Comparison of ENCODE assay signal across 21 mouse cellular contexts in genomic region chr10:60313606-60314005, GRCm38 (mm10). TPM values are rescaled to one million over a fixed set of nuclear protein-coding genes. Genes with fewer than 3 reads are reported as not detected.
DNase-seq lines count a peak whose midpoint lies in the region; ATAC-seq and TF ChIP-seq lines count a peak whose summit lies in the region.
"Had no signal": no experiment of that assay in that cellular context is flagged by ENCODE, and none has a peak within 500 bp of the region (broad histone marks: within the 10 kb centered on the region; RNA-seq: fewer than 3 reads in every experiment).

No protein-coding gene starts in this region.

- peak overlapping the region; percentile 32; the same call in 1 of the 2 replicates for H3K27ac ChIP-seq in layer of hippocampus, adult 2 months
- H3K27ac ChIP-seq in cortical plate, adult 2 months (ENCODE audit: insufficient read depth, low read length), result peak overlapping the region; percentile 22
- H3K27ac ChIP-seq: embryonic facial prominence, embryonic 10.5 days; embryonic facial prominence, embryonic 12.5 days; forebrain, embryonic 13.5 days; forebrain, embryonic 15.5 days had no signal

- no peak for DNase-seq in layer of hippocampus, adult 2 months (ENCODE audit: low spot score in 2 of 2)
- DNase-seq in layer of hippocampus, postnatal 14 days (ENCODE audit: low spot score in 2 of 2), result no peak
- DNase-seq in brain, adult 2 months (ENCODE audit: low read depth, low spot score), result peak; percentile 53
- no peak for DNase-seq in right cerebral cortex, postnatal 10 days (ENCODE audit: low spot score in 2 of 2)
- DNase-seq: adrenal gland, adult 2 months; adrenal gland, postnatal 14 days; adrenal gland, postnatal 36 days; cerebellum, adult 11 months; cerebellum, adult 18-20 months; cerebellum, adult 8-10 months; cerebellum, adult 9-11 months; cerebellum, postnatal 14 days; cerebellum, postnatal 36 days; forebrain, postnatal 0 days had no signal

- no peak for ATAC-seq in megakaryocyte, adult 5-6 weeks (ENCODE audit: poor library complexity, severe bottlenecking)
- ATAC-seq: forebrain, embryonic 13.5 days; forebrain, embryonic 15.5 days; forebrain, postnatal 0 days had no signal

- peaks cover 49% of the 10 kb centered on the region for H3K27me3 ChIP-seq in megakaryocyte, embryonic 14.5 days (replicated peaks)
- H3K27me3 ChIP-seq: embryonic facial prominence, embryonic 12.5 days; forebrain, embryonic 13.5 days; forebrain, embryonic 15.5 days had no signal

- peaks cover 18% of the 10 kb centered on the region for H3K36me3 ChIP-seq in megakaryocyte, embryonic 14.5 days (replicated peaks; ENCODE audit: low read length)
- H3K36me3 ChIP-seq: embryonic facial prominence, embryonic 10.5 days; embryonic facial prominence, embryonic 12.5 days; forebrain, embryonic 15.5 days had no signal

- TF ChIP-seq CTCF in layer of hippocampus, adult 2 months (conservative IDR thresholded peaks at IDR 0.05), result no peak
- TF ChIP-seq CTCF in cortical plate, adult 2 months (IDR thresholded peaks at IDR 0.05; ENCODE audit: extremely low read depth, insufficient read depth, low read length), result no peak

- TF ChIP-seq POLR2A in cortical plate, adult 2 months (IDR thresholded peaks at IDR 0.05; ENCODE audit: extremely low read depth, insufficient read depth, low read length), result no peak

- no peak overlapping the region for H3K4me3 ChIP-seq in layer of hippocampus, adult 2 months
- H3K4me3 ChIP-seq in megakaryocyte, embryonic 14.5 days (replicated peaks), result peak overlapping the region; percentile 34
- no peak overlapping the region for H3K4me3 ChIP-seq in cortical plate, adult 2 months (ENCODE audit: insufficient read depth, low read length)
- H3K4me3 ChIP-seq: embryonic facial prominence, embryonic 10.5 days; embryonic facial prominence, embryonic 12.5 days; forebrain, embryonic 13.5 days; forebrain, embryonic 15.5 days had no signal

- H3K4me1 ChIP-seq in megakaryocyte, embryonic 14.5 days, result peaks cover 52% of the 10 kb centered on the region
- no peaks in the 10 kb centered on the region for H3K4me1 ChIP-seq in cortical plate, adult 2 months (ENCODE audit: control insufficient read depth, insufficient read depth, low read length)
- H3K4me1 ChIP-seq: embryonic facial prominence, embryonic 10.5 days; embryonic facial prominence, embryonic 12.5 days; forebrain, embryonic 13.5 days; forebrain, embryonic 15.5 days had no signal

- no peaks in the 10 kb centered on the region for H3K9me3 ChIP-seq in megakaryocyte, embryonic 14.5 days
- H3K9me3 ChIP-seq: embryonic facial prominence, embryonic 10.5 days; embryonic facial prominence, embryonic 12.5 days; forebrain, embryonic 13.5 days; forebrain, embryonic 15.5 days had no signal

RNA-seq across cellular contexts. Expression of gene Vsir, which starts 33.0 kb away (rescaled TPM):
- 10 to 100 TPM; 17.6 to 23.2 TPM for total RNA-seq in layer of hippocampus, adult 2 months (2021)
- total RNA-seq in layer of hippocampus, postnatal 14 days (2021), result 10 to 100 TPM; 23.8 to 24.6 TPM
- polyA plus RNA-seq in megakaryocyte, embryonic 14.5 days (2012; ENCODE audit: insufficient read depth, low replicate concordance), result 29.9 and 107 TPM in 2 replicates
- 267 and 312 TPM in 2 replicates for total RNA-seq in megakaryocyte, adult 5-6 weeks (2015)
- 783 and 809 TPM in 2 replicates for total RNA-seq in megakaryocyte, adult 5-6 weeks (2017)
- 37.6 and 41.4 TPM in 2 replicates for polyA plus RNA-seq in cortical plate, adult 2 months (2012; rRNA removed)

RNA-seq across cellular contexts. Expression of gene Psap, which starts 36.2 kb away (rescaled TPM):
- 1,000 to 10,000 TPM; 1,331 to 1,399 TPM for total RNA-seq in layer of hippocampus, adult 2 months (2021)
- total RNA-seq in layer of hippocampus, postnatal 14 days (2021), result 1,000 to 10,000 TPM; 1,391 to 1,455 TPM
- 220 and 417 TPM in 2 replicates for polyA plus RNA-seq in megakaryocyte, embryonic 14.5 days (2012; ENCODE audit: insufficient read depth, low replicate concordance)
- total RNA-seq in megakaryocyte, adult 5-6 weeks (2015), result 2,144 and 2,167 TPM in 2 replicates
- 2,372 and 2,545 TPM in 2 replicates for total RNA-seq in megakaryocyte, adult 5-6 weeks (2017)
- polyA plus RNA-seq in cortical plate, adult 2 months (2012; rRNA removed), result 1,890 and 1,956 TPM in 2 replicates

Comparison
In these comparisons a context has a peak if more than half of its experiments do, and no peak if none do; other contexts are left out.
1. RNA of gene Vsir, which starts 33.0 kb away (total RNA-seq): 267 to 809 TPM in megakaryocyte, adult 5-6 weeks; 23.8 to 24.6 TPM in layer of hippocampus, postnatal 14 days and 17.6 to 23.2 TPM in layer of hippocampus, adult 2 months; every median in the first group is over 10 times any median in the second.